Comparison of ENCODE assay signal across 10 mouse cellular contexts in genomic region chr5:115431898-115432259, GRCm38 (mm10). TPM values are rescaled to one million over a fixed set of nuclear protein-coding genes. Genes with fewer than 3 reads are reported as not detected.
DNase-seq lines count a peak whose midpoint lies in the region; ATAC-seq and TF ChIP-seq lines count a peak whose summit lies in the region.
"Had no signal": no experiment of that assay in that cellular context is flagged by ENCODE, and none has a peak within 500 bp of the region (broad histone marks: within the 10 kb centered on the region; RNA-seq: fewer than 3 reads in every experiment).

No protein-coding gene starts in this region.

- ATAC-seq in forebrain, postnatal 0 days, result no peak
- ATAC-seq in limb, embryonic 14.5 days (ENCODE audit: low FRiP score, low read depth), result no peak
- no peak for ATAC-seq in activated CD4-positive, CD25-positive, alpha-beta regulatory T cell, adult 4 months

- H3K4me2 ChIP-seq in forebrain, postnatal 0 days (ENCODE audit: low read depth), result peak overlapping the region; percentile 95
- H3K4me2 ChIP-seq in limb, embryonic 14.5 days (replicated peaks; ENCODE audit: low read depth, low read length, severe bottlenecking), result peak overlapping the region; percentile 91

- no peaks in the 10 kb centered on the region for H3K9me3 ChIP-seq in forebrain, postnatal 0 days (ENCODE audit: low read length)
- H3K9me3 ChIP-seq in limb, embryonic 14.5 days (ENCODE audit: control insufficient read depth, low read length), result no peaks in the 10 kb centered on the region

- H3K4me1 ChIP-seq in forebrain, postnatal 0 days (ENCODE audit: insufficient read depth), result peaks cover 53% of the 10 kb centered on the region
- H3K4me1 ChIP-seq in limb, embryonic 14.5 days (ENCODE audit: control insufficient read depth, insufficient read depth, low read length), result peaks cover 49% of the 10 kb centered on the region

- 0 out of 2 replicates have a peak, but pooled peaks cover 5% of the 10 kb centered on the region for H3K36me3 ChIP-seq in forebrain, postnatal 0 days (ENCODE audit: insufficient read depth)
- peaks cover 24% of the 10 kb centered on the region for H3K36me3 ChIP-seq in limb, embryonic 14.5 days (ENCODE audit: control insufficient read depth, insufficient read depth, low read length)

- TF ChIP-seq CTCF in forebrain, postnatal 0 days (IDR thresholded peaks at IDR 0.05; ENCODE audit: low read depth), result no peak

- no peaks in the 10 kb centered on the region for H3K27me3 ChIP-seq in forebrain, postnatal 0 days (ENCODE audit: insufficient read depth, low read length)
- H3K27me3 ChIP-seq in limb, embryonic 14.5 days (ENCODE audit: control insufficient read depth, insufficient read depth, low read length), result no peaks in the 10 kb centered on the region

- whole genome bisulfite sequencing in forebrain, postnatal 0 days, result 3% methylated on average over 7 of the region's 7 CpGs
- WGBS in limb, embryonic 14.5 days, result 46% methylated on average over 7 of the region's 7 CpGs

- H3K9ac ChIP-seq in forebrain, postnatal 0 days, result peak overlapping the region; percentile 51
- H3K9ac ChIP-seq in limb, embryonic 14.5 days (ENCODE audit: low read depth, low read length, severe bottlenecking), result 0 out of 2 replicates have a peak overlapping the region, but pooled peaks have one; percentile 96

- TF ChIP-seq POLR2A in limb, embryonic 14.5 days (IDR thresholded peaks at IDR 0.05; ENCODE audit: borderline replicate concordance, extremely low read depth, insufficient read depth, insufficient read length), result no peak

- peak overlapping the region; percentile 96 for H3K4me3 ChIP-seq in forebrain, postnatal 0 days (ENCODE audit: low read depth, low read length)
- H3K4me3 ChIP-seq in limb, embryonic 14.5 days (replicated peaks; ENCODE audit: low read length), result peak overlapping the region; percentile 92
- H3K4me3 ChIP-seq: heart, adult 2 months had no signal

- peak overlapping the region; percentile 72 for H3K27ac ChIP-seq in forebrain, postnatal 0 days (ENCODE audit: low read depth, low read length)
- no peak overlapping the region for H3K27ac ChIP-seq in limb, embryonic 14.5 days (replicated peaks; ENCODE audit: low read depth, low read length)
- H3K27ac ChIP-seq: heart, adult 2 months had no signal

- DNase-seq in retina, postnatal 1 day, result peak; percentile 86
- no peak for DNase-seq in retina, embryonic 14.5 days (ENCODE audit: low spot score)
- peak; percentile 17 for DNase-seq in forebrain, postnatal 0 days
- no peak for DNase-seq in limb, embryonic 14.5 days (ENCODE audit: low spot score)
- DNase-seq in thymus, postnatal 25 days, result no peak
- DNase-seq in kidney, adult 18-20 months, result no peak
- DNase-seq: heart, adult 2 months; liver had no signal

RNA-seq across cellular contexts. Expression of gene Msi1, which starts 2.5 kb away (rescaled TPM):
- 53.8 and 65.9 TPM in 2 replicates for total RNA-seq in forebrain, postnatal 0 days (2014; rRNA removed)
- polyA plus RNA-seq in forebrain, postnatal 0 days (2015; fragmentation: Nextera tagmentation; extraction: Ambion mirVana), result 48.2 and 49.9 TPM in 2 replicates
- polyA plus RNA-seq in limb, embryonic 14.5 days (2012; rRNA removed), result 40.6 and 51.6 TPM in 2 replicates
- 15.5 and 18.0 TPM in 2 replicates for polyA plus RNA-seq in limb, embryonic 14.5 days (2014; fragmentation: Nextera tagmentation; extraction: Ambion mirVana)
- polyA plus RNA-seq in activated CD4-positive, CD25-positive, alpha-beta regulatory T cell, adult 4 months (2017; shearing (Covaris generic)), result not detected

RNA-seq across cellular contexts. Expression of gene Pla2g1b, which starts 34.2 kb away (rescaled TPM):
- not detected in 2 replicates for total RNA-seq in forebrain, postnatal 0 days (2014; rRNA removed)
- polyA plus RNA-seq in forebrain, postnatal 0 days (2015; fragmentation: Nextera tagmentation; extraction: Ambion mirVana), result not detected in 2 replicates
- polyA plus RNA-seq in limb, embryonic 14.5 days (2012; rRNA removed), result not detected in 2 replicates
- not detected in 2 replicates for polyA plus RNA-seq in limb, embryonic 14.5 days (2014; fragmentation: Nextera tagmentation; extraction: Ambion mirVana)
- polyA plus RNA-seq in activated CD4-positive, CD25-positive, alpha-beta regulatory T cell, adult 4 months (2017; shearing (Covaris generic)), result not detected
- total RNA-seq: heart, adult 2 months had no signal
- polyA plus RNA-seq: brain, embryonic 14.5 days; heart, adult 2 months had no signal

RNA-seq across cellular contexts. Expression of gene Sirt4, which starts 52.6 kb away (rescaled TPM):
- 34.5 and 36.3 TPM in 2 replicates for total RNA-seq in forebrain, postnatal 0 days (2014; rRNA removed)
- polyA plus RNA-seq in forebrain, postnatal 0 days (2015; fragmentation: Nextera tagmentation; extraction: Ambion mirVana), result 18.3 and 18.8 TPM in 2 replicates
- 69.2 and 82.4 TPM in 2 replicates for polyA plus RNA-seq in limb, embryonic 14.5 days (2012; rRNA removed)
- polyA plus RNA-seq in limb, embryonic 14.5 days (2014; fragmentation: Nextera tagmentation; extraction: Ambion mirVana), result 20.4 and 24.1 TPM in 2 replicates
- polyA plus RNA-seq in activated CD4-positive, CD25-positive, alpha-beta regulatory T cell, adult 4 months (2017; shearing (Covaris generic)), result 10 to 100 TPM; 10.4 to 14.9 TPM

Comparison
In these comparisons a context has a peak if more than half of its experiments do, and no peak if none do; other contexts are left out.
1. DNase-seq: peak in retina, postnatal 1 day (single experiment) and forebrain, postnatal 0 days (single experiment); none in retina, embryonic 14.5 days (single experiment), limb, embryonic 14.5 days (single experiment), thymus, postnatal 25 days (single experiment) and kidney, adult 18-20 months (single experiment).
2. RNA of gene Msi1, which starts 2.5 kb away (polyA plus RNA-seq): 48.2 to 49.9 TPM in forebrain, postnatal 0 days and 15.5 to 51.6 TPM in limb, embryonic 14.5 days; not detected in activated CD4-positive, CD25-positive, alpha-beta regulatory T cell, adult 4 months; every median in the first group is over 10 times any median in the second.